Mouse (Mus musculus): Measurements from ENCODE around the gene Nans.

Gene Nans

DNA sequence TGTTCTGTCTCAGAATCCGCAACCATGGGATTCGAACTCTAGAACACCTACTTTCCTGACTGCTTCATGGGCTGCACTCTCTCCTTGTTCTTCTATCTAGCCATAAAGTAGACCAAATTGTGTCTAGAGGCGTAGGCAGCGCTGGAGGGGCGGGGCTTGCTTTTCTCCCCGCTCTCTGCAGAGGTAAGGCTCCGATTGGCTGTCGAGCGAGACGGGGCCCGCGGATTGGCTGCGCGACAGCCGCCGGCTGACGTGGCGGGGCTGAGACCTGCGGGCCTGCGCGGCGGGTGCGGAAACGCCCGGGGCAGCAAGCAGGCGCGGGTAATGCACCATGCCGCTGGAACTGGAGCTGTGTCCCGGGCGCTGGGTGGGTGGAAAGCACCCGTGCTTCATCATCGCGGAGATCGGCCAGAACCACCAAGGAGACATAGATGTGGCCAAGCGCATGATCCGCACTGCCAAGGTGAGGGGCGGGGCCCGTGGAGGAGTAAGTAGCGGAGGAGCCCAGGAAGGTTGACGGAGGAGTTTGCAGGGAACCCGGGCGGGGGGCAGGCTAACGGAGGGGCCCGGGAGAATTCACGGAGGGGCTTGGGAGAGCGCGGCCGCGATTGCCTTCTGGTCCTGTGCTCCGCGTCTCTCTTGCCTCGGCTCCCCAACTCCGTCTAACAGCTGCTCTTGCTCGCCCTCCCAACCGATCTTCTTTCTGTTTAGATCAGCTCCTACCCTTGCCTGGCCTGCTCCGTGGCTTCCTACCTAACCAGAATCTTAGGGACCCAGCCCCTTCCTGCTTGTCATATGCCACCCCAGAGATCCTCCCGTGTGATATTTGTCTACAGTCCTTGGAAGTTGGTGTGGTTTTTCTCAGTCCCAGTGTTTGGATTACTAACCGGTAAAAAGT is at the start of gene Nans:
Gene Nans (plus strand): TSS at position 221 of the 898 bp plus-strand sequence.
- peak; percentile 93 for DNase-seq

DNA sequence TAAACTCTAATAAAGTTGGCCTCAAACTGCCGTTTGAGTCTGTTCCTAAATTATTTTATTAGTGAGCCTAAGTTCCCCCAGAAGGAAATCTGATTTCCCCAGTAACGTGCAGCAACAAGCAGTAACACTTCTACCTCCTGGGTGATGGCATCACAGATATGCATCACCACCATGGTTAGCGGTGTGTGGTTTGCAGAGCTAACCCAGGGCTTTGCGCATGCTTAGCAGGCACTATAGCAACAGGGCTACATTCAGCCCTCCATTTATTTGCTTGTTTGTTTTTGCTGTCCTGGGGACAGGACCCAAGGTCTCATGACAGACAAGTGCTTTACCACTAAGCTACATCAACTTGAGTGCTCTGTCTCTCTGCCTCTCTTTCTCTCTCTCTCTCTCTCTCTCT is 46.5 kb upstream of the Nans start:
- no peak for DNase-seq

DNA sequence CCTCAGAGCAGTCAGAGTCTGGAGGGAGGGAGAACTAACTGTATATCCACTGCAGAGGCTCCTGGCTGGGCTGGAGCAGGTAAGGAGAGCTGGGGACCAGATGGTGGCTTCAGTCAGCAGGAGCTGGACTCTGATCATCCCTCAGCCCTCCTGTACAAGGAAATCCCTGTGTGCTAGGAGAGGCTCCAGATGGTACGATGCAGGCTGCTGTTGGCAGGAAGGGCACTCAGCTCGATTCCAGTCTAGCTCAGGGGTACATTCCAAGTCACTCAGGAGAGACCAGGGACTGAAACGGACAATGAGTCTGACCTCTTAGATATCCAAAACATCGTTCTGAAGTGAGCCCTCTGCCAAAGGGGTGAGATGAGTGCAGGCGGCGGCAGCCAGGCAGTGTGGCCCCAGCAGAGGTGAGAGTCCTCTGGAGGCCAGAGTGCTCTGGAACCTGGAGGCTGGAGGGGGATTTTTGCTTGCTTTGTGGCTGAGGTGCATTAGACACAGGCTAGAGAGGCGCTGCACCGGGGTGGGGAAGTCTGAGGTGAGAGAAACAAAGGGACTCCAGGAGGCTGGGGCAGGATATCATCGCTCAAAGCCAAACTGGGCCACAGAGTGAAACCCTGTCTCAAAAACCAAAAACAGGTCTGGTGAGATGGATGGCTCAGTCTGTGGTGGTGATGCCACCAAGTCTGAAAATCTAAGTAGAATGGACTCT is 43.7 kb upstream of the Nans start:
- peak; percentile 90 for DNase-seq

DNA sequence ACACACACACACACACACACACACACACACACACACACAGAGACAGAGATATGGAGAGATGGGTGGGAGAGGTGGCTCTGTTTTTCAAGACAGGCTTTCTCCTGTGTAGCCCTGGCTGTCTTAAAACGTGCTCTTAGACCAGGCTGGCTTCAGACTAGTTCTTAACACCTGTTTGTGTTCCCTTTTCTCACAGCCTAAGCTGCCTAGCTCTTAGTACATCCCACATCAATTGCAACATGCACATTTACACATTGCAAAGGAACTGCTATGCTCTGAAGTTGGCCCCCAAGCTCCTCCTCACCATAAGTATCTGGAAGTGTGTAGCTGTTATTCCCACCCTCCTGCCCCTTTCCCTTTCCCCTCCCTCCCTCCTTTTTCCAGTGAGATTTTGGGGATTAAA is 41.6 kb upstream of the Nans start:
- DNase-seq = no peak

DNA sequence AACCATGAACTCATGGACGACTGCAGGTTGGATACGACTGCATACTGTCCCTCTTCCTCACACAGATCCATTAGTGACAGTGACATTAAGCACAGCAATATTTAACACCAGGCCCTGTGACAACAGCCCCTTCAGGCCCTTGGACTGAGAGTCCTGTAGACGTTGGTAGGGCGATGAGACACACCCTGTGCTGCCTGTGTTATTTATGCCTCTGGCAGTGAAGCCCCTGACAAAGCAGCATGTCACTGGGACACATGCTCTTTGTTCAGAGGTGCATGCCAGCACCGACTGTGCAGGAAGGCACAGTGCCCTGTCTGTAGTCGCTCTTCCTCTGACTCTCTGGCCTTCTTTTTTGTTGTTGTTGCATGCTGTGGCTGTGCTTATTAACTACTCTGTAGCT is 40.2 kb upstream of the Nans start:
- peak; percentile 78 for DNase-seq

DNA sequence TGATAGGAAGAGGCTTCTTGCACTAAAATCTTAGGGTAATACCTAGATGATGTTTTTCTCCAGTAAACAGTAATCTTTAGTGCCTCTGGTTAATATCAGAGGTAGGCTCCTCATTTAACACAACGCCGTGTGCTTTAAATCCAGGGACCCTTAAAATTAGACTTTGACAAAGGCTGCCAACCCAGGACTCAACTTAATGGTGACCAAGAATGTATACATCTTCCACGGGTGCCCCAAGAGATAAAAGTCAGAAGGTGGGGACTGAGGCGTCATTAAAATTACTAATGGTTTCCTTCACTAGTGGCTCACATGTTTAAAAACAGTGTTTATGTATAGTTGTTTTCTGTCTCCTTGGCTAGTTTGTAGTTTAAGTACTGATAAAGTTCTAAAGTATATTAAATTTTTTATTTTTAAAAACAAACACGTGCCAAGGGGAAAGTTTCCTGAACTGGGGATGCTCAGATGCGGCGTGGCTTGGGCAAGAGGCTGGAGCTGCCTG is 39.0 kb upstream of the Nans start:
- DNase-seq = peak; percentile 56

DNA sequence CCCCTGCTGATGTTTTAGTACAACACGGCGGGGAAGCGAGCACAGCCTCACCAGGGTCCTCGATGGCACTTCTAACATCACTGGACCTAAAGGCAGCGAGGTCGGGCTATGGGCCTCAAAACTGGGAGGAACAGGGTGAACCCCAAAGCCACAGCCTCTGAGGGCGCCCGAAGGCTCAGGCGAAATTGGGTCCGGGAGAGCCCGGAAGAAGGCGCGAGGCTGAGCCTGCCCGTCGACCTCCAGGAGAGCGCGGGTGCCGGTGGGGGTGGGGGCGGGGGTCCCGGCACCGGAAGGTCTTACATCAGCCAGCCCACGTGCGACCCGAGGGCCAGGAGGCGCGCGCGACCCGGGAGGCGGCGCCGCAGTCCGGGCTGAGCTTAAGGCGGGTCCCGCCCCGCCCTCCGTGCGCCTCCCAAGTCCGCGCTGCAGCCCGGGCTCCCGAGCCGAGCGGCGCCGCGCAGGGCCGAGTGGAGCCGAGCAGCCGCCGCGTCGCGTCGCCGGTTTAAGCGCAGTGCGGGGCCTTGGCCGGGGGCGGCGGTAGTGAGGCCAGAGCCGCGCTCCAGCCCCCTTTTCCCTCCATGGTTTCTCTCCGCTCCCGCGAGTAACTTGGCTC is 38.4 kb upstream of the Nans start, which contains the start of gene Anp32b:
Gene Anp32b (plus strand): TSS at position 384 of the 613 bp plus-strand sequence.
- DNase-seq = peak; percentile 90

DNA sequence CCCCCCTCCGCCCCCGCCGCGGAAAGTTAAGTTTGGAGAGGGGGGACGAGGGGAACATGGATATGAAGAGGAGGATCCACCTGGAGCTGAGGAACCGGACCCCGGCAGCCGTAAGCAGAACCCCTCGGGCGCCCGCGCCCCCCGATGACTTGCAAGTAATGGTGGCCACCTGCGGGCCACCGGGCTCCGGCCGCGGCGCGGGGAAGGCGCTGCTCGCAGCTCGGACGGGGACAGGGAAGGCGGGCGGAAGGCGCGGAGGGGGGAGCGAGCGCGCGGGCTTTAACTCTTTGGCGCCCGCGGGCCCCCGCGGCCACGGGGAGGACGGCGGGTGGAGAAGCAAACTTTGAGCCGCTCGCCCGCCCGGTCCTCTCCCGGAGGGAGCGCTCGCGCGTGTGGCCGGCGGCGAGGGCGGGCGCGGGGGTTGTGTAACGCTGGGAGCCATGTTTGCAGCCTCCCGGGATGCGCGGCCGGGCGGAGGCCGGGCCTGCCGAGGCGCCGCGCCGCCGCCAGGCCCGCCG is 37.7 kb upstream of the Nans start:
- DNase-seq = peak; percentile 80

DNA sequence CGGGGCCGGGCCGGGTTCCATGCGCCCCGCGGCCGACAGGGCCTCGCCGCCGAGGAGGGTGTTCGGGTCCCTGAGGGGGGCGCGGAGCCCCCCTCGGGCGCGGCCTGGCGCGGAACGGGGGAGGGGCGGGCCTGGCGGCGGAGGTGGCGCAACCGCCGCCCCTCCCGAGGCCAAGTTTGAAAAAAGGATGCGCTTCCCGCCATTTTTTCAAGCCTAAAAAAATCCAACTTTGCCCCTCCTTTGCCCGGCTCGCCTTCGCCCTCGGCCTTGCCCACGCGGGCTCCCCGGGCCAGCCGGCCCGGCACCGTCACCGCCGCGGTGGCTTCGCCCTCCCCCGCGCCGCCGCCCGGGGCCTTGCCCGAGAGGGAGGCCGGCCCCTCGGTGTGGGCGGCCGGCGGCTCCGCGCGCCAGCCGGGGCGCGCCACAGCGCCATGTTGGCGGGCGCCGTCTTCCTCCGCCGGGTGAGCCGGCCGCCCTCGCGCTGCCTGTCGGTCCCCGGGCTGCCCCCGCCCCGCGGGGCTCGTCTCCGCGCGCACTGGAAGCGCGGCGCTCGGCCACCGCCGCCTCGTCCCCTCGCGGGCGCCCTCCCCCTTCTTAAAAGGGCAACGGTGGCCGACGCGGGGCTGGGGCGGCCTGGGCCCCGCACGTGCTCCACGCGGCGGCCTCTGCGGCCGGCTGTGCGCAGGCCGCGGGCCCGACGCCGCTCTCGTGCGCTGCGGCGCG is 37.1 kb upstream of the Nans start:
- DNase-seq = peak; percentile 75

DNA sequence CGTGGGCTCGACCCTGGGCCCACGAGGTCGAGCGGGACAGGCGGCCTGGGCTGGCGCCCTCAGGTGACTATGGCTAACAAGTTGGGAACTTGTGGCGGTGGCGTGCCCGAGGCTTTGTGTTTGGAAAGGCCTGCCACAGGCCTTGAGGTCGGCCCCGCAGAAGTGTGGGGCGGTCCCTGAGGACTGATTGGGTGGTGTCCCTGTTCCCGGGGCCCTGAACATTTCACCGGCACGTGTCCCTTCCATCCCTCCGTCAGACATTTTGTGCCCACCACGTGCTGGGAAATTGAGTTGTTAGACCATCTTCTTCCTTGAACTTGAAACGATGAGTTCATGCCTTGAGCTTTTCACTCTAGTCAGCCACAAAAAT is 36.6 kb upstream of the Nans start:
- DNase-seq = no peak

DNA sequence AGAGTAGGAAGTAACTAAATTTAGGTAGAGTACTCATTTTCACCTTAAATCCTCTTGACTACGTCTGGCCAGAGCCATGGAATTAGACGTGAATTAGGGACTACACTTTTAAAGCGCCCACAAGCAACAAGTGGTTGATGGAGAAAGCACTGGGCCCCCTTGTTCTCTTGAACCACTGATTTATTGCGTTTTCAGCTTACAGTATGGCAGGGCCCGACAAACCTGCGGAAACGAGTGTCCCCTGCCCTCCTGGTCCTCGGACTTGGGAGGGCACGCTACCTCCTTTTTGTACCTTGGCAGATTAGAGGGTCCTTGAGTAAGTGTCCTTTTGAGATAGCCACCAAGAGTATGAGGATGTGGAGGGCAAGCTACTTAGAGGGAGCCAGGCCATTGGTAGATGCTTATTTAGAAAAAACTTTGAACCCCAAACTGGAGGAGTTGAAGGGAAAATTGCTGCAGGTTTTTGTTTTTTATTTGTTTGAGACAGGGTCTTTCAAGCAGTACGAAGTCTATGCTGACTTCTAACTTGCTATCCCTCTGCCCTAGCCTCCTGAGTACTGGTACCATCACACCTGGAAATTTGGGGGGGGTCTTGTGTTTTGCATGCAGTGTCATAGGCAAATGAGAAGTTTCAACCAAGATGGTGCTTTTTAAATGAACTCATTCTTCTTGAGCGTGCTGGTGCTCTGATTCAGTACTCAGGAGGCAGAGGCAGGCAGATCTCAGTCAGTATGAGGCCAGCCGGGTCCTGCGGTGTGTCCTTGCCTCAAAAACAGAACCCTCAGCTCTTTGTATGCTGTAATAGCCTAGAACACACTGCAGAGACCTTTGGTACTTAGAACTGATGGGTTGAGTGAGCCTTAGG is 36.0 kb upstream of the Nans start:
- peak; percentile 59 for DNase-seq

DNA sequence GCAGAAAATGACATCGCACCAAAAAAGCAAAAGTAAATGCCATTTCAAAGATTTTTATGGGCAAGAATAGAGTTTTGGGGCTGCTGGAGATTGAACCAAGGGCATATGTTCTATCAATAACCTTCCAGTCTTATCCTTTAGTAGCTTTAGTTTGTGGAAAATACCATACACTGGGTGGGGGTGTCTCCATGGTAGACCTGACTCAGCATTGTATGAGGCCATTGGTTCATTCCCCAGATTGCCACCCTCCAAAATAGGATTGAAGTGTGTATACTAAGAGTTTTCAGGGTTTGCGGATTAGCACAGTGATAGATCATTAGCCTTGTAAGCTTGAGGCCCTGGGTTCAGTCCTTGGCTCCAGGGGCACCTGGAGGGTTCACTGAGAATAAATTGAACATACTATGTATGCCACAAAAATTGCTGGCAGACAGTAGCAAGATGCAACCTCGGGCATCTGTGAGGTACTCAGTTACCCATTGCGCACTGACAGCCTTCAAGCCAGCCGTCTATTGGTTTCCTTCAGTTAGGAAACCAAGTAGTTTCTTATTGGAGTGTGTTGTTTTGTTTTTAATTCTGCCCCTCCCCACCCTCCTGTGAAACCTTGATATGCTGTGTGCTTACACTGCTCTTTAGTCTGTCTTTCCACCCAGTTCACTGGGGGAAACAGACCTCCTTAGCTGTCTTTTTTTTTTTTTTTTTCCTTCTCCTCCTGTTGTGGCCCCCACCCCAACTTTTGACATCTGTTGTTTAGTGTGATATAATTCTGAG is 34.8 kb upstream of the Nans start:
- DNase-seq = peak; percentile 26

DNA sequence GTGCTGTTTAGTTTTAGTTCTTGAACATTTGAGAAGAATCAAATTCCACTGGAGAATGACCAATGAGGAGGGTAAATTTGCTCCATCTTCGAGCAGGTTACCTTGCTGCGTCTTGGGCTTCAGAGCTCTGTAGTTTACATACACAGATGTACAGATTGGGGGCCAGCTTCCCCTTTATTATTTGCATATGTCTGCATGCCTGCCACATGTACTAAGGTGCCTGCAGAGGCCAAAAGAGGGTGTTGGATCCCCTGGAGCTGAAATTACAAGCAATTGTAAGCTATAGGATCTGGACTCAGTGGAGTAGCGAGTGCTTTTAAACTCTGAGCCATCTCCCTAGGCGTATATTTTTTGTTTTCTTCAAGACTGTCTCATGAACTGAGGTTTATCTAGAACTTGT is 32.3 kb upstream of the Nans start:
- no peak for DNase-seq

DNA sequence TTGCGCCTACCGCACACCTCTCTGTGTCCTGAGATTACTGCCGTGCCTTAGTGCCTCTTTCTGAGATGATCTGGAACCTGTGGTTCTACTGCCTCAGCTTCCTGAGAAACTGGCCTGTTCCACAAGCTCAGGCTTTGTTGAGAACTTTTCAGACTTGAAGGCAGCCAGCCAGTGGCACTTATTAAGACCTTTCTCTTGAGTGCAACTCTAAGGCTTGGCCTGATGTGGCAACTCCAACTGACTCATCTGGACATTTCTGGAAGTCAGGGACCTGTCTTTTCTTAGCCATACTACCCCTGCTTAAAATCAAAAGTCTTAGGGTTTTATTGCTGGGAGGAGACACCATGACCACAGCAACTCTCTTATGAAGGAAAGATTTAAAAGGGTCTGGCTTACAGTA is 31.9 kb upstream of the Nans start:
- DNase-seq = no peak

DNA sequence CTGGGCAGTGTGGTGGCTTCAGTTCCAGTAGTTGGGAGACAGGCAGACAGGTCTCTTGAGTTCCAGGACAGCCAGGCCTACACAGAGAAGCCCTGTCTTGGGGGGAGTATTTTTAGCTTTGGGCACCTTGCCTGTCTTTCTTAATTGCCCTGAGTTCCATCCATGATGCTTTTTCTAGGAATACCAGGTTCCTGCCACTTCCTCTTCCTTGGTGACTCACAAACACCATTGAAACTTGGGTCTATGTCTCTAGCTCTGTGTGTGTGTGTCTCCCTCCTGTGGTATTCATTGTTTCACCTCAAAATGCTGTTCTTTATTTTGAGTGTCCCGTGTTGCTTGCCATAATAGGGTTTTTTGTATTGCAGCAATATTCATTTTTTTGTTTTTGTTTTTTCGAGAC is 30.6 kb upstream of the Nans start:
- no peak for DNase-seq

DNA sequence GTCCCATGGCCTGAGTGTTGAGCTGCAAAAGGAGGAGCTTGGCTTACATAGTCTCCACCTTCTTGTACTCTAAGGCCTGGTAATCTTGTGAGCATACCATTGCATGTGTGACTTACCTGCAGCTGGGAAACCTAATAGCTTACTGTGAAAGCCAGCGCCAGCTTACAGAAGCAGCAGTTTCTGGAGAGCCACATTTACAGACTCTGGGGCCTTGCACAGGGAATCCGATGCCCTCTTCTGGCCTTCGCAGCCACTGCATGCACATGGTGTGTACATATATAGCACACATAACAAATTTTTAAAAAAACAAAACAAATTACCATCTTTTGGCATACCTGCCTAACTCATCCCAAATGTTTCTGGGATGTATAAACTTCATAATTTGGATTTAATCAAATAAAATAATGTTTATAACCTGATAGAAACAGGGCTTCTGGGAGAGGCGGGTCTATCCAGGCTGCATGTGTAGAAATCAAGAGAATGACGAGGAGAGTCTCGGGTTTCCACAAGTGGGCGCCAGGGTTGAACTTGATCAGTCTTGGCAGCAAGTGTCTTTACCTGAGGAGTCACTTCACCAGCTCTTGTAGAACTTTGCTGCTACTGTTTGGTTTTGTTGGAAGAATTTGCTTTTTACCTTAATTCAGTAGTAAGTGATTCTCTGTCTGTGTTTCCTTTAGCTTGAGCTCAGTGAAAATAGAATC is 25.8 kb upstream of the Nans start:
- no peak for DNase-seq

DNA sequence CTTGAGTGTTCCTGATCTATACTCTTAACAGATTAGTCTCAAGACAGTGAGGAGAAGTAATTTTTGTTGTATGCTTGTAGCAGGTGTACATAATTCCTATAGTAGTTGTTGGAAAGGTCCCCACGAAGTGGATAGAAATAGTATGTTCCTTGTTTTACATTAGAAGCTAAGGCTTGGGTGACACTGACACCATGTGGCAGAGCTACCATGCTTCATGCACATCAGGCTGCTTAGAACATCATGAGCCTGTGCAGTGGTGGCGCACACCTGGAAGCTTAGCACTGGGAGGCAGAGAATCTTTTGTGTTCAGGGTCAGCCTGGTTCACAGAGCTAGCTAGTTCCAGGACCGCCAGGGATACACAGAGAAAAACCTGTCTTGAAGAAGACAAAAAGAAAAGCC is 23.3 kb upstream of the Nans start:
- DNase-seq = no peak

DNA sequence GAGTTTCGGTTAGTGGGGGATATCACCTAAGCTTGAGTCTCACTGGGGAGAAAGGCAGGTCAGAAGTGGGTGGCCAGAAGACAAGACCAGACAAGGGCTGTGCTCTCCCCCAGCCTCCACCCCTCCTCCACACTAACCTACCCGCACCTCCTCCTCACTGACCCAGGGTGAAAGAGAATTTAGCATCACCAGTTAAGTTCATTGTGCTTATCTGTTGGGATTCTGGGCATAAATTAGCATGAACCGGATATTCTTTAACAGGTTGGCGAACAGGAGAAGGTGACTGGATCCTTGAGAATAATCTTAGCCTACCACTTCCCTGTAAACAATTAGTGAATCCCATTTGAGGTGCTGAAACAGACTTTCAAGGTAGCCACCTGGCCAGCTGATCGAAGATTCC is 13.9 kb upstream of the Nans start:
- DNase-seq = no peak

DNA sequence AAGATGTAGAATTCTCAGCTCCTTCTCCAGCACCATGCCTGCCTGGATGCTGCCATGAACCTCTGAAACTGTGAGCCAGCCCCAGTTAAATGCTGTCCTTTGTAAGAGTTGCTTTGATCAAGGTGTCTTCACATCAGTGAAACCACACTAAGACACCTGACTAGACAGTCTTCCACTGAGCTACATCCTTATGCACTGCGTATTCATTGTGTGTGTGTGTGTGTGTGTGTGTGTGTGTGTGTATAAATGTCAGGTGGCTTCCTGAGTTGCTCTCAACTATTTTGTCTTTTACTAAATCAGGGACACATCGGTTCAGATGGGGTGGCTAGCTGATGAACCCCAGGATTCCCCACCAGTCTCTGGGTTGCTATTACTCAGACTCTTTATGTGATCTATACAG is 10.0 kb upstream of the Nans start:
- DNase-seq = no peak

DNA sequence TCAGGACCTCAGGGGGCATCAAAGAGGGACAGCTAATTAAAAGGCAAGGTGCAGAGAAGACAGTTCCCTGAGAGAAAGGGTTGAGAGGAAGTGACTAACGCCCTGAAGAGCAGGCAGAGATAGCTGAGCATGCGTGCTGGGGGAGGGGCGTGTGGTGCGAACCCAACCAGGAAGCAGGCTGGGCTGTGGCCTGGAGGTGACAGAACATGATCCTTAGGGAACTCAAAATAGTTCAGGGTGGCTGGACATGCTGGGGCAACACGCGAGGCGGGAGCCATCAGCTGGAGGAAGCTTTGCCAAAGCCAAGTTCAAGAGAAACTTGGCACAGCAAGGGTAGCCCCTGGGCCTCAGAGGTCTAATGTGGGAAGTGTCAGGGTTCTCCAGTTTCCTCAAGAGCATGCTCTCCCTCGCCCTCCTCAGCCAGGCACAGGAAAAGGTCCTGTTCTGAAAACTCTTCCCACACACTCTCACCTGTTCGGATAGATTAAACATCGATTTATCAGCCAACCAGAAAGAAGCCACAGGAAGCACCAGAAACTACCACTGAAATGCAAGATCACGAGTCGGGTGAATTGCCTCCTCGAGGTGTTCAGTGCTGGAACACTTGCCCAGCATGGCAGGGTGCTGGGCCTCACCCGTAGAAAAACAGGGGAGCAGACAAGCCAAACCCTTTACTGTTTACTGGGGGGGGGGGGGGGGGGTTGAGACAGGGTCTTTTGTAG is 3.2 kb upstream of the Nans start:
- no peak for DNase-seq
